Mouse (Mus musculus) C2C12 (cell line): Measurements from ENCODE around the gene Myo3b. TPM values are rescaled to one million over a fixed set of nuclear protein-coding genes. Genes with fewer than 3 reads are reported as not detected.
A peak's percentile ranks its signal among the peaks of the same experiment; 100 is the strongest.

Source experiments
- H3K27me3 ChIP-seq: one replicate; pipeline ENCODE4 v1.6.1; 2011; ENCODE audit not compliant: control insufficient read depth, insufficient read depth, insufficient read length
- H3K36me3 ChIP-seq: one replicate; pipeline ENCODE4 v1.6.1; 2011; ENCODE audit not compliant: control insufficient read depth, insufficient read depth
- H3K4me3 ChIP-seq: one replicate; pipeline ENCODE4 v1.5.1; 2011; ENCODE audit warnings: mild to moderate bottlenecking, control low read depth; ENCODE audit not compliant: poor library complexity, insufficient read depth, severe bottlenecking
- H3K79me2 ChIP-seq: one replicate; pipeline ENCODE4 v1.6.1; 2011; ENCODE audit not compliant: control insufficient read depth, insufficient read depth
- H3K79me3 ChIP-seq: one replicate; pipeline ENCODE4 v1.6.1; 2011; ENCODE audit warnings: low read depth, control low read depth
- H3ac ChIP-seq: one replicate; pipeline ENCODE3; 2011; ENCODE audit warnings: low read depth; ENCODE audit not compliant: control insufficient read depth, insufficient read length
- CEBPB ChIP-seq: IDR thresholded peaks from one replicate; pipeline ENCODE4 v1.6.1; 2011; ENCODE audit warnings: low read depth, mild to moderate bottlenecking, control low read depth, moderate library complexity
- CTCF ChIP-seq: IDR thresholded peaks from one replicate; pipeline ENCODE4 v1.5.1; 2011; ENCODE audit not compliant: control insufficient read depth, insufficient read depth, insufficient read length
- FOSL1 ChIP-seq: IDR thresholded peaks from one replicate; pipeline ENCODE4 v1.8.0; 2011; ENCODE audit warnings: mild to moderate bottlenecking, low read length; ENCODE audit not compliant: poor library complexity, insufficient read depth, severe bottlenecking
- MAX ChIP-seq: IDR thresholded peaks from one replicate; pipeline ENCODE4 v1.6.1; 2011; ENCODE audit warnings: mild to moderate bottlenecking, control low read depth
- MYOD1 ChIP-seq: IDR thresholded peaks from one replicate; pipeline ENCODE4 v1.6.1; 2011; ENCODE audit warnings: low read depth; ENCODE audit not compliant: control insufficient read depth, insufficient read length
- MYOG ChIP-seq: IDR thresholded peaks from one replicate; pipeline ENCODE4 v1.6.1; 2011; ENCODE audit not compliant: control insufficient read depth, insufficient read length; ENCODE audit errors: extremely low read depth
- USF1 ChIP-seq: IDR thresholded peaks from one replicate; pipeline ENCODE4 v1.6.1; 2011; ENCODE audit warnings: low read depth, mild to moderate bottlenecking, control low read depth, moderate library complexity
- polyA plus RNA-seq: library from polyadenylated mRNA; unstranded; fragments of >200 nt; fragmentation: generic; extraction: Trizol; gene quantifications from one replicate; pipeline ENCODE4 v1.2.1, GENCODE M21; 2012; ENCODE audit warnings: missing spikeins

Gene Myo3b
- polyA plus RNA-seq, 1 experiment: 0.11 TPM

GRCm38 (mm10) chr2:70143543-70144188 is 104.7 kb downstream of the Myo3b start:
- H3K36me3 ChIP-seq: no peaks in the 10 kb centered on the region
- no peaks in the 10 kb centered on the region for H3K79me2 ChIP-seq
- H3ac ChIP-seq: no peak overlapping the region
- H3K4me3 ChIP-seq: no peak overlapping the region
- H3K79me3 ChIP-seq: no peaks in the 10 kb centered on the region
- no peaks in the 10 kb centered on the region for H3K27me3 ChIP-seq
- TF ChIP-seq CEBPB (no peak), MYOG (no peak)

- no peak overlapping the region for H3ac ChIP-seq
- TF ChIP-seq MAX (no peak), MYOD1 (no peak), FOSL1 (no peak), CTCF (no peak), MYOG (no peak), USF1 (no peak), CEBPB (no peak)
- no peaks in the 10 kb centered on the region for H3K36me3 ChIP-seq
- no peak overlapping the region for H3K4me3 ChIP-seq
- H3K27me3 ChIP-seq: no peaks in the 10 kb centered on the region
- no peaks in the 10 kb centered on the region for H3K79me2 ChIP-seq
- H3K79me3 ChIP-seq: no peaks in the 10 kb centered on the region
Measured at GRCm38 (mm10) chr2:70146993-70147581, 108.2 kb downstream of the Myo3b start.

- Histone ChIP-seq H3K27me3 (no peaks in the 10 kb centered on the region), H3K4me3 (no peak overlapping the region), H3K79me2 (no peaks in the 10 kb centered on the region), H3K79me3 (no peaks in the 10 kb centered on the region), H3K36me3 (no peaks in the 10 kb centered on the region), H3ac (no peak overlapping the region)
- no peak for TF ChIP-seq MYOG
- no peak for TF ChIP-seq CTCF
- no peak for TF ChIP-seq CEBPB
- TF ChIP-seq USF1: no peak
- no peak for TF ChIP-seq FOSL1
- TF ChIP-seq MYOD1: no peak
- no peak for TF ChIP-seq MAX
Measured at GRCm38 (mm10) chr2:70148821-70149510, 110.0 kb downstream of the Myo3b start.

- no peaks in the 10 kb centered on the region for H3K79me2 ChIP-seq
- TF ChIP-seq CEBPB (peak; percentile 90), MYOD1 (no peak)
Measured at GRCm38 (mm10) chr2:70150399-70151035, 111.6 kb downstream of the Myo3b start.

DNA sequence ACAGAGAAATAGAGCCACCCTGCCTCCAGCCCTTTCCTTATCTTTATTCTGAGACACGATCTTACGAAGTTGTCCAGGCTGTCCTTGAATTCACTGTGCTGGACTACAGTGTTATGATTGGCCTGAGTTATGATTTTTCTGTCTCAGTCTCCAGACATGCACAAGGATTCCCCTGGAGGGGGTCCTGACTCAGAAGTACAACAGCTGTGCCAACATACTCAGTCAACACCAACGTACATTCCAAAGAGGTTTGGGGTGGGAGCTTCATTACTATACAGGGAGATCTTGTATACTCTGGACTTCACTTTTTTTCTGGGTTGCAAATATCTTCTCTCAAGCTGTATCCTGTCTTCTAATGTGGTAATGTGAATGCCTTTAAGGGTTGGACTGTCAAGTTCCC is 113.0 kb downstream of the Myo3b start:
- Histone ChIP-seq H3K79me3 (no peaks in the 10 kb centered on the region), H3K27me3 (no peaks in the 10 kb centered on the region), H3ac (no peak overlapping the region), H3K79me2 (no peaks in the 10 kb centered on the region), H3K36me3 (no peaks in the 10 kb centered on the region), H3K4me3 (no peak overlapping the region)
- TF ChIP-seq USF1 (no peak), MYOD1 (peak; percentile 95), FOSL1 (peak; percentile 33), MAX (no peak), MYOG (no peak)

More at GRCm38 (mm10) chr2:70150399-70151035, 111.6 kb downstream of the Myo3b start:
- no peaks in the 10 kb centered on the region for H3K79me3 ChIP-seq
- no peak overlapping the region for H3ac ChIP-seq
- no peak overlapping the region for H3K4me3 ChIP-seq
- H3K36me3 ChIP-seq: no peaks in the 10 kb centered on the region
- H3K27me3 ChIP-seq: no peaks in the 10 kb centered on the region
